Mouse (Mus musculus) C3H10T1/2 (cell line): ENCODE measurements around the gene Snrpd3. TPM values are rescaled to one million over a fixed set of nuclear protein-coding genes. Genes with fewer than 3 reads are reported as not detected.

ENCODE experiments used
- polyA plus RNA-seq, 2 experiments: library from polyadenylated mRNA; unstranded; fragments of >200 nt; fragmentation: generic; extraction: Trizol; gene quantifications; one replicate each; pipeline ENCODE4 v1.2.1; 2012; ENCODE audit warnings: missing spikeins in 2 of 2

Snrpd3 gene
- polyA plus RNA-seq, result 100 to 1,000 TPM in 1 of 2 experiments, 10 to 100 TPM in 1; 93.6 to 181 TPM

GRCm38 (mm10) chr10:75517073-75517757 is at the start of gene Snrpd3:
Gene Snrpd3, plus strand, starts transcription at chr10:75517551.

GRCm38 (mm10) chr10:75517758-75518143 is 400 bp downstream of the Snrpd3 start, which contains the start of gene Gucd1:
Gene Gucd1, minus strand, starts transcription at chr10:75517972.

GRCm38 (mm10) chr10:75559676-75560548 is 42.6 kb downstream of the Snrpd3 start, which contains the start of gene Lrrc75b:
Gene Lrrc75b, minus strand, starts transcription at chr10:75560330.

GRCm38 (mm10) chr10:75561071-75561654 is 43.8 kb downstream of the Snrpd3 start, which contains the start of gene Ggt1:
Gene Ggt1, plus strand, starts transcription at chr10:75561604.

Other genes with a start within 250 kb of the Snrpd3 start
- under 1 TPM; 0.01 to 0.02 TPM for gene Adora2a, start 200.7 kb upstream of the Snrpd3 start, polyA plus RNA-seq
- not detected for gene Upb1, start 116.4 kb upstream of the Snrpd3 start, polyA plus RNA-seq
- 10 to 100 TPM in 1 of 2 experiments, 1 to 10 TPM in 1; 5.3 to 18.5 TPM for gene Gucd1, start 421 bp downstream of the Snrpd3 start, polyA plus RNA-seq
- gene Lrrc75b, start 42.8 kb downstream of the Snrpd3 start, polyA plus RNA-seq, result 10 to 100 TPM in 1 of 2 experiments, 1 to 10 TPM in 1; 3.5 to 32.0 TPM
- 1 to 10 TPM in 1 of 2 experiments, under 1 TPM in 1; 0.19 to 1.8 TPM for gene Ggt1, start 44.1 kb downstream of the Snrpd3 start, polyA plus RNA-seq
- 1 to 10 TPM in 1 of 2 experiments, under 1 TPM in 1; 0.02 to 2.8 TPM for gene Ggt5, start 71.8 kb downstream of the Snrpd3 start, polyA plus RNA-seq
- 1 to 10 TPM in 1 of 2 experiments, under 1 TPM in 1; 0.04 to 8.0 TPM for gene Susd2, start 126.5 kb downstream of the Snrpd3 start, polyA plus RNA-seq
- gene Cabin1, start 246.8 kb downstream of the Snrpd3 start, polyA plus RNA-seq, result 10 to 100 TPM; 10.8 to 44.7 TPM